ENCODE assay signal across 8 mouse cellular contexts in the genomic region with DNA sequence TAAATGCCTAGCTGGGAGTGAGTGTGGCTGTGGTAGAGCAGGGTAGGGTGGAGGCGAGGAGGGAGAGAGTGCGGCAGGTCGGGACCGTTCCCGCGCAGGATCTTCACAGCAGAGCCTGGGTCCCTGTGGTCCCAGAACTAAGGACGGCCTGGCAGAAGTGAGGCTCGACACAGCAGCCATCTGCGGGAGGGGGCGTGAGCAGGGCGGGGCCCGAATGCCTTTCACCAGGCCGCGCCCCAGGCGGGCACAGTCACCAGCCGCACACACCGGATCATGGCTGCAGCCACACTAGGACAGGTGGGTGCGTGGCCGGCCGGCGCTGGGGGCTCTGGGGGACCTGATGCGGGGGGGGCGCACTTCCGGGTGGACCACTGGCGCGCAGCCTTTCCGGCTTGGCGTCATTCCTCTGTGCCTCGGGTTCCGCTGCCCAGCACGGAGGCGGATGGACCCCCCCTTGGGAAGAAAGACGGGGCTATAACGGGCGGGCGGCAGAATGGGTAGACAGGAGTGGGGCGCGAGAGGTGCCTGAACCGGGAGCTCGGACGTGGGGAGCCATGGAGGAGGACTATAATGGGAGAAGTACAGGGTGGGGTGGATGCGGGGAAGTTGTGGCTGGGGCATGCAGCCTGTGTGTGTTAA. TPM values are rescaled to one million over a fixed set of nuclear protein-coding genes. Genes with fewer than 3 reads are reported as not detected.
DNase-seq lines count a peak whose midpoint lies in the region; ATAC-seq and TF ChIP-seq lines count a peak whose summit lies in the region.

A gene (plus strand): TSS at position 51 of the 639 bp plus-strand sequence.

- peaks cover 45% of the 10 kb centered on the region for H3K4me1 ChIP-seq in bone marrow macrophage, adult 2 months (ENCODE audit: control insufficient read depth, insufficient read depth, low read length)
- H3K4me1 ChIP-seq in embryonic fibroblast, embryonic 13.5 days (ENCODE audit: control insufficient read depth, insufficient read depth, low read length): no peaks in the 10 kb centered on the region; the same call in 1 of the 2 replicates
- peaks cover 34% of the 10 kb centered on the region for H3K4me1 ChIP-seq in limb, embryonic 13.5 days
- peaks cover 17% of the 10 kb centered on the region for H3K4me1 ChIP-seq in midbrain, embryonic 14.5 days (ENCODE audit: control insufficient read depth, insufficient read depth, low read length)

- peak within 1 kb of the TSS; percentile 82 for H3K4me3 ChIP-seq in bone marrow macrophage, adult 2 months (ENCODE audit: insufficient read depth, low read length)
- H3K4me3 ChIP-seq in embryonic fibroblast, embryonic 13.5 days (ENCODE audit: insufficient read depth, low read length): peak within 1 kb of the TSS; percentile 67
- peak within 1 kb of the TSS; percentile 61 for H3K4me3 ChIP-seq in limb, embryonic 13.5 days
- peak within 1 kb of the TSS; percentile 65 for H3K4me3 ChIP-seq in midbrain, embryonic 14.5 days (replicated peaks; ENCODE audit: low read depth, low read length)

- under 1% methylated on average over 37 of the region's 42 CpGs for WGBS in limb, embryonic 13.5 days
- 3% methylated on average over 42 of the region's 42 CpGs for WGBS in midbrain, embryonic 14.5 days

- H3K27ac ChIP-seq in bone marrow macrophage, adult 2 months (ENCODE audit: insufficient read depth, low read depth, low read length): peak within 1 kb of the TSS; percentile 52
- peak within 1 kb of the TSS; percentile 2; the same call in 1 of the 2 replicates for H3K27ac ChIP-seq in embryonic fibroblast, embryonic 13.5 days (ENCODE audit: insufficient read depth, low read length)
- peak within 1 kb of the TSS; percentile 91 for H3K27ac ChIP-seq in limb, embryonic 13.5 days
- H3K27ac ChIP-seq in midbrain, embryonic 14.5 days (replicated peaks; ENCODE audit: low read depth, low read length): peak within 1 kb of the TSS; percentile 89

- H3K9me3 ChIP-seq in limb, embryonic 13.5 days: no peaks in the 10 kb centered on the region
- H3K9me3 ChIP-seq in midbrain, embryonic 14.5 days (ENCODE audit: control insufficient read depth, low read length): no peaks in the 10 kb centered on the region

- peak; percentile 83 to 85 for DNase-seq in B cell, adult 2 months
- DNase-seq in heart, adult 9 months (ENCODE audit: low spot score in 2 of 2): peak; percentile 73 to 76
- DNase-seq in kidney, adult 9 months: peak; percentile 69
- peak; percentile 85 for DNase-seq in midbrain, embryonic 14.5 days
- peak; percentile 63 to 74 for DNase-seq in spleen, adult 18-20 months

- TF ChIP-seq POLR2A in bone marrow macrophage, adult 2 months (IDR thresholded peaks at IDR 0.05; ENCODE audit: borderline replicate concordance, low read depth, low read length): no peak
- peak; percentile 77 for TF ChIP-seq POLR2A in embryonic fibroblast, embryonic 13.5 days (IDR thresholded peaks at IDR 0.05; ENCODE audit: low read depth, low read length)

- H3K4me2 ChIP-seq in limb, embryonic 13.5 days (replicated peaks): peak within 1 kb of the TSS; percentile 77
- peak within 1 kb of the TSS; percentile 68 for H3K4me2 ChIP-seq in midbrain, embryonic 14.5 days (ENCODE audit: low read length)

- H3K36me3 ChIP-seq in limb, embryonic 13.5 days: 0 out of 2 replicates have a peak, but pooled peaks cover 5% of the 10 kb centered on the region
- no peaks in the 10 kb centered on the region for H3K36me3 ChIP-seq in midbrain, embryonic 14.5 days (ENCODE audit: control insufficient read depth, insufficient read depth, low read length)

- TF ChIP-seq CTCF in bone marrow macrophage, adult 2 months (IDR thresholded peaks at IDR 0.05; ENCODE audit: low read depth, low read length): no peak
- no peak for TF ChIP-seq CTCF in embryonic fibroblast, embryonic 13.5 days (IDR thresholded peaks at IDR 0.05; ENCODE audit: borderline replicate concordance, insufficient read depth, low read length)

- ATAC-seq in limb, embryonic 13.5 days (ENCODE audit: low FRiP score, low read depth): peak; percentile 67
- peak; percentile 76 for ATAC-seq in midbrain, embryonic 14.5 days (ENCODE audit: low FRiP score, low TSS enrichment)

- peak within 1 kb of the TSS; percentile 80 for H3K9ac ChIP-seq in limb, embryonic 13.5 days
- peak within 1 kb of the TSS; percentile 85 for H3K9ac ChIP-seq in midbrain, embryonic 14.5 days (replicated peaks; ENCODE audit: low read length)

- H3K27me3 ChIP-seq in limb, embryonic 13.5 days: no peaks in the 10 kb centered on the region
- no peaks in the 10 kb centered on the region for H3K27me3 ChIP-seq in midbrain, embryonic 14.5 days (ENCODE audit: control insufficient read depth, insufficient read depth, low read length)

RNA-seq across cellular contexts. Expression of the gene that starts here (rescaled TPM):
- 87.0 and 93.0 TPM in 2 replicates for polyA plus RNA-seq in bone marrow macrophage, adult 2 months (2012; ENCODE audit: insufficient read depth, insufficient read length, missing spikeins)
- polyA plus RNA-seq in embryonic fibroblast, embryonic 13.5 days (2011; ENCODE audit: insufficient read length, low read depth, missing spikeins): 25.7 and 30.6 TPM in 2 replicates
- polyA plus RNA-seq in limb, embryonic 13.5 days (2015; fragmentation: Nextera tagmentation; extraction: Ambion mirVana): 55.7 and 59.5 TPM in 2 replicates
- polyA plus RNA-seq in midbrain, embryonic 14.5 days (2014; fragmentation: Nextera tagmentation; extraction: Ambion mirVana): 14.9 and 16.9 TPM in 2 replicates

Comparison
In these comparisons a context has a peak if more than half of its experiments do, and no peak if none do; other contexts are left out.
1. Peak in every context shown above with its lines: DNase-seq, ATAC-seq, H3K4me3 ChIP-seq and H3K27ac ChIP-seq.
2. H3K27ac ChIP-seq: peak in every context shown above with its lines; median percentile 91 in limb, embryonic 13.5 days; 89 in midbrain, embryonic 14.5 days; 52 in bone marrow macrophage, adult 2 months; 2 in embryonic fibroblast, embryonic 13.5 days.